Mouse (Mus musculus) ES-Bruce4 (cell line): ENCODE measurements around the gene AI854703.

ENCODE experiments used
- CTCF ChIP-seq: IDR thresholded peaks from one replicate; pipeline ENCODE4 v1.8.1; 2011; ENCODE audit warnings: low read depth, low read length
- POLR2A ChIP-seq: IDR thresholded peaks from one replicate; pipeline ENCODE4 v1.8.1; 2011; ENCODE audit warnings: low read length; ENCODE audit not compliant: insufficient read depth

- TF ChIP-seq POLR2A (no peak), CTCF (no peak)
These were observed 45.3 kb upstream of the AI854703 start for GRCm38 (mm10) chr6:48581257-48581656.
